Mouse (Mus musculus): ENCODE results near the gene Ifitm3. TPM values are rescaled to one million over a fixed set of nuclear protein-coding genes. Genes with fewer than 3 reads are reported as not detected.
A peak's percentile ranks its signal among the peaks of the same experiment; 100 is the strongest.
"Not testable (repeated sequence)": the region's sequence is repeated elsewhere in the genome, so short reads cannot be mapped to it uniquely, and the experiment has no call there.

Gene Ifitm3
- polyA plus RNA-seq, 1 experiment from 2014 or later = 26.0 TPM

GRCm38 (mm10) chr7:141047581-141048225 lies 37.1 kb upstream of the Ifitm3 start:
- Histone ChIP-seq H3K36me3 (no peaks in the 10 kb centered on the region), H3K9ac (peak overlapping the region; percentile 64), H3K4me2 (replicated peaks) (peak overlapping the region; percentile 86), H3K27ac (peak overlapping the region; percentile 64; the same call in 1 of the 2 replicates), H3K27me3 (no peaks in the 10 kb centered on the region), H3K9me3 (replicated peaks) (no peaks in the 10 kb centered on the region), H3K4me3 (peak overlapping the region; percentile 37), H3K4me1 (peaks cover 15% of the 10 kb centered on the region)
- peak; percentile 85 for ATAC-seq (ENCODE audit: low FRiP score)
- 5% methylated on average over 15 of the region's 19 CpGs for WGBS

- Histone ChIP-seq H3K4me1 (peaks cover 15% of the 10 kb centered on the region), H3K27ac (no peak overlapping the region), H3K4me3 (no peak overlapping the region), H3K27me3 (no peaks in the 10 kb centered on the region), H3K9ac (no peak overlapping the region), H3K36me3 (no peaks in the 10 kb centered on the region), H3K4me2 (replicated peaks) (peak overlapping the region; percentile 86), H3K9me3 (replicated peaks) (no peaks in the 10 kb centered on the region)
- no peak for ATAC-seq (ENCODE audit: low FRiP score)
- WGBS = 69% methylated on average over 6 of the region's 6 CpGs
Measured at GRCm38 (mm10) chr7:141046931-141047580, 36.5 kb upstream of the Ifitm3 start.

- H3K27me3 ChIP-seq = no peaks in the 10 kb centered on the region
- no peaks in the 10 kb centered on the region for H3K36me3 ChIP-seq
- H3K4me2 ChIP-seq (replicated peaks) = no peak overlapping the region
- no peak overlapping the region for H3K4me3 ChIP-seq
- H3K9me3 ChIP-seq (replicated peaks) = no peaks in the 10 kb centered on the region
- no peak overlapping the region for H3K9ac ChIP-seq
- 60% methylated on average over 4 of the region's 4 CpGs for WGBS
- no peak for ATAC-seq (ENCODE audit: low FRiP score)
- peaks cover 11% of the 10 kb centered on the region for H3K4me1 ChIP-seq
- no peak overlapping the region for H3K27ac ChIP-seq
Measured at GRCm38 (mm10) chr7:141042539-141042938, 32.0 kb upstream of the Ifitm3 start.

- Histone ChIP-seq H3K27me3 (no peaks in the 10 kb centered on the region), H3K27ac (peak overlapping the region; percentile 55; the same call in 1 of the 2 replicates), H3K4me2 (replicated peaks) (0 out of 2 replicates have a peak overlapping the region, but pooled peaks have one; percentile 27), H3K36me3 (no peaks in the 10 kb centered on the region), H3K4me3 (no peak overlapping the region), H3K9ac (no peak overlapping the region), H3K9me3 (replicated peaks) (no peaks in the 10 kb centered on the region), H3K4me1 (peaks cover 6% of the 10 kb centered on the region)
- 35% methylated on average over 5 of the region's 5 CpGs for WGBS
- peak; percentile 63; the same call in 1 of the 2 replicates for ATAC-seq (ENCODE audit: low FRiP score)
Measured at GRCm38 (mm10) chr7:141041661-141042060, 31.1 kb upstream of the Ifitm3 start.

- Histone ChIP-seq H3K9ac (no peak overlapping the region), H3K4me1 (peaks cover 6% of the 10 kb centered on the region), H3K9me3 (replicated peaks) (no peaks in the 10 kb centered on the region), H3K27ac (peak overlapping the region; percentile 71), H3K4me2 (replicated peaks) (0 out of 2 replicates have a peak overlapping the region, but pooled peaks have one; percentile 27), H3K4me3 (no peak overlapping the region; the same call in 1 of the 2 replicates), H3K36me3 (no peaks in the 10 kb centered on the region), H3K27me3 (no peaks in the 10 kb centered on the region)
- 44% methylated on average over 6 of the region's 9 CpGs for WGBS
- no peak for ATAC-seq (ENCODE audit: low FRiP score)
Measured at GRCm38 (mm10) chr7:141040867-141041606, 30.5 kb upstream of the Ifitm3 start.

GRCm38 (mm10) chr7:141039386-141040107 lies 29.0 kb upstream of the Ifitm3 start:
- 93% methylated on average over 4 of the region's 4 CpGs for WGBS
- Histone ChIP-seq H3K27ac (no peak overlapping the region), H3K4me3 (no peak overlapping the region)

GRCm38 (mm10) chr7:141038090-141039032 lies 27.8 kb upstream of the Ifitm3 start:
- Histone ChIP-seq H3K36me3 (no peaks in the 10 kb centered on the region), H3K9ac (no peak overlapping the region), H3K27ac (no peak overlapping the region), H3K4me3 (no peak overlapping the region), H3K9me3 (replicated peaks) (no peaks in the 10 kb centered on the region), H3K4me2 (replicated peaks) (no peak overlapping the region), H3K4me1 (peaks cover 6% of the 10 kb centered on the region), H3K27me3 (no peaks in the 10 kb centered on the region)
- WGBS = 82% methylated on average over 20 of the region's 21 CpGs
- no peak for ATAC-seq (ENCODE audit: low FRiP score)

More at GRCm38 (mm10) chr7:141039386-141040107, 29.0 kb upstream of the Ifitm3 start:
- Histone ChIP-seq H3K27me3 (no peaks in the 10 kb centered on the region), H3K9me3 (replicated peaks) (no peaks in the 10 kb centered on the region), H3K36me3 (no peaks in the 10 kb centered on the region), H3K4me2 (replicated peaks) (no peak overlapping the region), H3K4me1 (peaks cover 6% of the 10 kb centered on the region), H3K9ac (no peak overlapping the region)
- ATAC-seq (ENCODE audit: low FRiP score) = no peak

- not testable (repeated sequence) for H3K4me1 ChIP-seq; H3K36me3 ChIP-seq; H3K4me3 ChIP-seq; ATAC-seq (ENCODE audit: low FRiP score); H3K9me3 ChIP-seq (replicated peaks); H3K4me2 ChIP-seq (replicated peaks); H3K9ac ChIP-seq; H3K27me3 ChIP-seq; H3K27ac ChIP-seq
- WGBS = 75% methylated on average over 1 of the region's 2 CpGs
Measured at GRCm38 (mm10) chr7:141036624-141037023, 26.1 kb upstream of the Ifitm3 start.

- WGBS = 84% methylated on average over 9 of the region's 9 CpGs
- H3K4me3 ChIP-seq = no peak overlapping the region
- no peak overlapping the region for H3K9ac ChIP-seq
- no peak for ATAC-seq (ENCODE audit: low FRiP score)
- 0 out of 2 replicates have a peak, but pooled peaks cover 2% of the 10 kb centered on the region for H3K4me1 ChIP-seq
- no peaks in the 10 kb centered on the region for H3K9me3 ChIP-seq (replicated peaks)
- H3K36me3 ChIP-seq = no peaks in the 10 kb centered on the region
- H3K27me3 ChIP-seq = no peaks in the 10 kb centered on the region
- no peak overlapping the region for H3K27ac ChIP-seq
- no peak overlapping the region for H3K4me2 ChIP-seq (replicated peaks)
Measured at GRCm38 (mm10) chr7:141032458-141033167, 22.0 kb upstream of the Ifitm3 start.

- Histone ChIP-seq H3K9ac (no peak overlapping the region), H3K4me1 (0 out of 2 replicates have a peak, but pooled peaks cover 5% of the 10 kb centered on the region), H3K4me3 (no peak overlapping the region), H3K27me3 (no peaks in the 10 kb centered on the region), H3K4me2 (replicated peaks) (no peak overlapping the region), H3K27ac (no peak overlapping the region), H3K36me3 (no peaks in the 10 kb centered on the region), H3K9me3 (replicated peaks) (no peaks in the 10 kb centered on the region)
- 46% methylated on average over 3 of the region's 3 CpGs for WGBS
- ATAC-seq (ENCODE audit: low FRiP score) = no peak
Measured at GRCm38 (mm10) chr7:141030390-141030789, 19.8 kb upstream of the Ifitm3 start.

Data from hindbrain, embryonic 12.5 days (tissue).